Mouse (Mus musculus) small intestine, adult 2 months (tissue): ENCODE measurements around the gene Ctnna3.

Source experiments
- CTCF ChIP-seq: fragments of 200-500 bp; IDR thresholded peaks from 2 replicates; pipeline ENCODE4 v1.5.1; 2012; ENCODE audit warnings: low read depth, mild to moderate bottlenecking, control low read depth, inconsistent platforms, low read length, moderate library complexity, mixed read lengths; ENCODE audit not compliant: insufficient replicate concordance, insufficient read length; ENCODE audit errors: extremely low read depth
- POLR2A ChIP-seq: fragments of 200-500 bp; IDR thresholded peaks from 2 replicates; pipeline ENCODE4 v1.6.1; 2012; ENCODE audit warnings: low read depth, mild to moderate bottlenecking, control low read depth, inconsistent platforms, low read length, moderate library complexity

- no peak for TF ChIP-seq CTCF
- TF ChIP-seq POLR2A: no peak
Observed at GRCm38 (mm10) chr10:64940975-64941374, 1511.1 kb downstream of the Ctnna3 start.
